ENCODE assay signal across 17 mouse cellular contexts in the genomic region with DNA sequence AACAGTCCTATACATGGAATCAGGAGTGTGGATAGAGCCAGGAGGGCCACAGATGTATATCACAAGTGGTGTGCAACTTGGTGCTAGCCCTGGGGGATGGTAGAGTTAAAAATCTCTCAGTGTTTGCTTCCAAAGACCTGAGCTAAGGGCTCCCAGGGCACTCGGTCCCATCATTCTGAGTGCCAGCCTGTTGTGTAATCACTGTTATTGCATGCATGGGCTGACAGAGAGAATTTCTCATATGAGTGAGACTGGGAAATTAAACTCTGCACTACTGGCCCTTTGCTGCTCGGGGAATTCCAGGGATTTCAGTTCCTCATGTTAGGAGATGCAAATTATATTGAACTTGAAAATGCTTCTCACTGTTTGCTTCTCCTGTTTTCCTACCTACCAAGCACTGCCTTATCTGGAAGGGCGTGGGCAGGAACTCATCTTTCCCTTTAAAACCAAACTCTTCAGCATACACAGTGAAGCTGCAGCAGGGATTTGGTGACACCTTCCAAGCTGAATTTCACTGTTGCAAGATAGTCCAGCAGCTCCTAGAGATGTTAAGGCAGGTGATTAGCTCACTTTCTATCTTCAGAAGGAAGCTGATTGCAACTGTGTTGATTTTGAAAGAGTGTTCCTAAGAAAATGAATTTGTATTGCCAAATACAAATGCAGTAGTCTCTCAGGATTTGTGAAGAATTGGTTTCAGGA.
DNase-seq lines count a peak whose midpoint lies in the region; ATAC-seq and TF ChIP-seq lines count a peak whose summit lies in the region.
"Had no signal": no experiment of that assay in that cellular context is flagged by ENCODE, and none has a peak within 500 bp of the region (broad histone marks: within the 10 kb centered on the region; RNA-seq: fewer than 3 reads in every experiment).

No protein-coding gene starts in this region.

- 91% methylated on average over 3 of the region's 3 CpGs for WGBS in midbrain, postnatal 0 days
- 75% methylated on average over 3 of the region's 3 CpGs for WGBS in midbrain, embryonic 10.5 days
- WGBS in heart, embryonic 10.5 days = 73% methylated on average over 3 of the region's 3 CpGs

- H3K9me3 ChIP-seq in midbrain, postnatal 0 days (ENCODE audit: low read length) = no peaks in the 10 kb centered on the region
- no peaks in the 10 kb centered on the region for H3K9me3 ChIP-seq in midbrain, embryonic 10.5 days (replicated peaks)
- H3K9me3 ChIP-seq in heart, embryonic 10.5 days = no peaks in the 10 kb centered on the region
- H3K9me3 ChIP-seq: liver, embryonic 15.5 days had no signal

- no peak overlapping the region for H3K4me2 ChIP-seq in midbrain, postnatal 0 days (ENCODE audit: low read depth, low read length, poor library complexity, severe bottlenecking)
- H3K4me2 ChIP-seq: liver, embryonic 15.5 days had no signal

- TF ChIP-seq CTCF in midbrain, postnatal 0 days (IDR thresholded peaks at IDR 0.05) = no peak

- DNase-seq in midbrain, postnatal 0 days (ENCODE audit: low spot score) = peak; percentile 17
- no peak for DNase-seq in midbrain, embryonic 10.5 days (ENCODE audit: low spot score)
- peak; percentile 55 to 63 for DNase-seq in lung, adult 18-20 months
- no peak for DNase-seq in natural killer cell, adult 2 months (ENCODE audit: low spot score in 2 of 2)
- DNase-seq in ovary, postnatal 36 days (ENCODE audit: low spot score) = no peak
- DNase-seq in heart, embryonic 10.5 days (ENCODE audit: low spot score) = no peak
- DNase-seq: cerebellum, adult 11-12 months; gastrocnemius, postnatal 14 days; layer of hippocampus, postnatal 36 days; left cerebral cortex, postnatal 4 days; right cerebral cortex, postnatal 4 days; thymus, postnatal 14 days had no signal

- H3K4me3 ChIP-seq in midbrain, postnatal 0 days (ENCODE audit: low read depth, low read length) = no peak overlapping the region
- H3K4me3 ChIP-seq in midbrain, embryonic 10.5 days = no peak overlapping the region
- H3K4me3 ChIP-seq in heart, embryonic 10.5 days = no peak overlapping the region
- H3K4me3 ChIP-seq: liver, embryonic 15.5 days; myocyte had no signal

- no peaks in the 10 kb centered on the region for H3K36me3 ChIP-seq in midbrain, postnatal 0 days (ENCODE audit: insufficient read depth, low read length)
- H3K36me3 ChIP-seq in midbrain, embryonic 10.5 days = no peaks in the 10 kb centered on the region
- H3K36me3 ChIP-seq in heart, embryonic 10.5 days = no peaks in the 10 kb centered on the region
- H3K36me3 ChIP-seq: liver, embryonic 15.5 days had no signal

- H3K27me3 ChIP-seq in midbrain, postnatal 0 days (ENCODE audit: insufficient read depth, low read length) = no peaks in the 10 kb centered on the region
- no peaks in the 10 kb centered on the region for H3K27me3 ChIP-seq in midbrain, embryonic 10.5 days (ENCODE audit: low read depth, poor library complexity, severe bottlenecking)
- no peaks in the 10 kb centered on the region for H3K27me3 ChIP-seq in heart, embryonic 10.5 days (ENCODE audit: insufficient read depth, poor library complexity, severe bottlenecking)
- H3K27me3 ChIP-seq: liver, embryonic 15.5 days had no signal

- no peak overlapping the region for H3K9ac ChIP-seq in midbrain, postnatal 0 days (replicated peaks; ENCODE audit: low read length, poor library complexity, severe bottlenecking)
- H3K9ac ChIP-seq: liver, embryonic 15.5 days had no signal

- no peaks in the 10 kb centered on the region for H3K4me1 ChIP-seq in midbrain, postnatal 0 days (ENCODE audit: insufficient read depth, low read length)
- no peaks in the 10 kb centered on the region for H3K4me1 ChIP-seq in midbrain, embryonic 10.5 days
- H3K4me1 ChIP-seq in heart, embryonic 10.5 days = peaks cover 3% of the 10 kb centered on the region; the same call in 1 of the 2 replicates
- H3K4me1 ChIP-seq: liver, embryonic 15.5 days had no signal

- H3K27ac ChIP-seq in midbrain, postnatal 0 days (ENCODE audit: low read depth, low read length) = no peak overlapping the region
- H3K27ac ChIP-seq in midbrain, embryonic 10.5 days (replicated peaks) = no peak overlapping the region
- no peak overlapping the region for H3K27ac ChIP-seq in heart, embryonic 10.5 days
- H3K27ac ChIP-seq: liver, embryonic 15.5 days had no signal

- no peak for ATAC-seq in midbrain, postnatal 0 days (ENCODE audit: low FRiP score)
- peak; percentile 49 for ATAC-seq in granulocyte monocyte progenitor cell, adult 5-6 weeks (replicated peaks; ENCODE audit: poor library complexity, severe bottlenecking)
- ATAC-seq: forebrain, embryonic 14.5 days; intestine, embryonic 16.5 days had no signal

Comparison
In these comparisons a context has a peak if more than half of its experiments do, and no peak if none do; other contexts are left out.
1. DNase-seq: peak in midbrain, postnatal 0 days (single experiment) and lung, adult 18-20 months (2 of 2); none in midbrain, embryonic 10.5 days (single experiment), natural killer cell, adult 2 months (0 of 2), ovary, postnatal 36 days (single experiment) and heart, embryonic 10.5 days (single experiment).